Mouse (Mus musculus): ENCODE data around the gene Mios. TPM values are rescaled to one million over a fixed set of nuclear protein-coding genes. Genes with fewer than 3 reads are reported as not detected.

Mios gene
- polyA plus RNA-seq, 1 experiment from 2014 or later: 23.5 TPM

Other genes with a start within 250 kb of the Mios start
- 1.8 and 2.2 TPM in 2 replicates for gene Col28a1, start 16.6 kb upstream of the Mios start, polyA plus RNA-seq (2015; fragmentation: Nextera tagmentation; extraction: Ambion mirVana)
- 157 and 165 TPM in 2 replicates for gene Rpa3, start 50.0 kb downstream of the Mios start, polyA plus RNA-seq (2015; fragmentation: Nextera tagmentation; extraction: Ambion mirVana)
- gene Umad1, start 50.1 kb downstream of the Mios start, polyA plus RNA-seq (2015; fragmentation: Nextera tagmentation; extraction: Ambion mirVana): 26.3 and 26.7 TPM in 2 replicates
- 12.1 and 12.6 TPM in 2 replicates for gene Gm45062, start 50.2 kb downstream of the Mios start, polyA plus RNA-seq (2015; fragmentation: Nextera tagmentation; extraction: Ambion mirVana)

Data from lung, embryonic 16.5 days (tissue).